Mouse (Mus musculus): Measurements from ENCODE around the gene Vps8. TPM values are rescaled to one million over a fixed set of nuclear protein-coding genes. Genes with fewer than 3 reads are reported as not detected.

The Vps8 gene
- polyA plus RNA-seq, 1 experiment from 2014 or later: 14.3 TPM

DNA sequence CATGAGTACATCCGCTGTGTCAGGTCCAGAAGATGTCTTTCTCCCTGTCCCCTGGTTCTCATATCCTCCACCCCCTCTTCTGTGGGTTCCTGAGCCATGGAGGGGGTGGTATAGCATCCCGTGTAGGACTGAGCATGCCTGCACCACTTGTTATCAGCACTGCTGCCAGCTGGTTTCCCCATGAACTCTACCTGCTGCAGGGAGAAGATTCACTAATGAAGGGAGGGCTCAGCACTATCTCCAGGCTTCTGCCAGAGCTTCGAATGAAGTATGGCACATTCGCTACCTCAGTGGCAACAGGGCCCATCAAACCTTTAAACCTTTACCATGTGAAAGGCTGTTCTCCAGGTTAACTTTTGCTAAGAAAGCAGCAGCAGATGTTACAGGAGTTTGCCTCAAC lies 110.6 kb downstream of the Vps8 start:
- H3K27ac ChIP-seq: no peak overlapping the region
- no peak overlapping the region for H3K9ac ChIP-seq
- no peaks in the 10 kb centered on the region for H3K27me3 ChIP-seq
- 87% methylated on average over 4 of the region's 4 CpGs for WGBS
- peaks cover 3% of the 10 kb centered on the region; the same call in 1 of the 2 replicates for H3K4me1 ChIP-seq
- peaks cover 5% of the 10 kb centered on the region for H3K36me3 ChIP-seq
- no peaks in the 10 kb centered on the region for H3K9me3 ChIP-seq
- no peak for ATAC-seq (ENCODE audit: low FRiP score, low read depth)
- no peak overlapping the region for H3K4me3 ChIP-seq
- no peak overlapping the region for H3K4me2 ChIP-seq (replicated peaks)

DNA sequence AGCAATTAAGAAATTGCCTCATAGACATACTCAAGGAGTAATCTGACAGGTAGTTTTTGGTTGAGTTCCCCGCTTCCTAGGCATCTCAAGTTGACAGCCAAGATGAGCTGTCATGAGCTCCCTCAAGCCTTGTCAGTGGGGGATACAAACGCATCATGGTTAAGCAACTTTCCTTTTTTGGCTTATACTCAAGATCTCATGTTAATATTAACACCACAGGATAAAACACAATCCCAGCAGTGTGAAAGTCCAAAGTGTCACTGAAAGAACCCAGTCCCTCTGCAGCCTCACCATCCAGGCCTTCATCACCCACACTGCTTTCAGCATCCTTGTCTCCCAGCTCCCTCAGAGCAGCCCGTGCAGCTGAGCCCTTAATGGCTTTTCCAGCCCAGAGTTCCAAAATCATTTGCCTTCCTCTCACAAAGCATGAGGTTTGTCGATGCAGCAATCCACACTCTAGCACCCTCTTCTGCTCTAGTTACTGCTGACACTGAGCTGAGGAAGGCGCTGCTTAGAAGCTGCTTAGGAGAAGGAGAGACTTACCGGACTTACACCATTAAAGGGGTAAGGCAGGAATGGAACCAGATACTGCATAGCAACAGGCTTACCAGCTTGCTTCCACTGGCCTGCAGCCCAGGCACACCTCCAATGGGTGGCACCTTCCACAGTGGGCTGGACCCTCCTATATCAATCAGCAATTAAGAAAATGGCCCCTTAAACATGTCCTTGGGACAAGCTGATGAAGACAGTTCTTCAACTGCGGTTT lies 113.5 kb downstream of the Vps8 start:
- 68% methylated on average over 7 of the region's 7 CpGs for WGBS
- H3K9ac ChIP-seq: no peak overlapping the region
- no peak overlapping the region for H3K4me2 ChIP-seq (replicated peaks)
- peaks cover 3% of the 10 kb centered on the region; the same call in 1 of the 2 replicates for H3K4me1 ChIP-seq
- peak overlapping the region; percentile 28; the same call in 1 of the 2 replicates for H3K27ac ChIP-seq
- ATAC-seq (ENCODE audit: low FRiP score, low read depth): no peak; the same call in 1 of the 2 replicates
- H3K9me3 ChIP-seq: no peaks in the 10 kb centered on the region
- H3K4me3 ChIP-seq: no peak overlapping the region
- peaks cover 5% of the 10 kb centered on the region for H3K36me3 ChIP-seq
- no peaks in the 10 kb centered on the region for H3K27me3 ChIP-seq

DNA sequence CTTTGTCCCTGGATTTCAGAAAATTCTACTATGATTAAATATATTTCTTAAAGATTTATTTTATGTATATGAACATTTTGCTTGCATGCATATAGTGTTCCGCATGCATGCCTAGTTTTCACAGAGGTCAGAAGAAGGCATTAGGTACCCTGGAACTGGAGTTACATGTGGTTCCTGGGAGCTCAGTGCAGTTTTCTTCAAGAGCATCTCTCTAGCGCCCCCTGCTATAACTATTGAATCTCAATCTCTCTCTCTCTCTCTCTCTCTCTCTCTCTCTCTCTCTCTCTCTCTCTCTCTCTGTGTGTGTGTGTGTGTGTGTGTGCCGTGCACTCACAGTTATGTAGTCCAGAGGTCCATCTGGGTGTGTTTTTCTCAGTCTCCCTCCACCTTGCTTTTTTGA lies 114.4 kb downstream of the Vps8 start:
- Histone ChIP-seq H3K27me3 (no peaks in the 10 kb centered on the region), H3K27ac (no peak overlapping the region), H3K4me2 (replicated peaks) (no peak overlapping the region), H3K9ac (no peak overlapping the region), H3K4me1 (peaks cover 3% of the 10 kb centered on the region; the same call in 1 of the 2 replicates), H3K9me3 (no peaks in the 10 kb centered on the region), H3K4me3 (no peak overlapping the region), H3K36me3 (peaks cover 5% of the 10 kb centered on the region)
- 57% methylated on average over 3 of the region's 3 CpGs for WGBS
- no peak for ATAC-seq (ENCODE audit: low FRiP score, low read depth)

DNA sequence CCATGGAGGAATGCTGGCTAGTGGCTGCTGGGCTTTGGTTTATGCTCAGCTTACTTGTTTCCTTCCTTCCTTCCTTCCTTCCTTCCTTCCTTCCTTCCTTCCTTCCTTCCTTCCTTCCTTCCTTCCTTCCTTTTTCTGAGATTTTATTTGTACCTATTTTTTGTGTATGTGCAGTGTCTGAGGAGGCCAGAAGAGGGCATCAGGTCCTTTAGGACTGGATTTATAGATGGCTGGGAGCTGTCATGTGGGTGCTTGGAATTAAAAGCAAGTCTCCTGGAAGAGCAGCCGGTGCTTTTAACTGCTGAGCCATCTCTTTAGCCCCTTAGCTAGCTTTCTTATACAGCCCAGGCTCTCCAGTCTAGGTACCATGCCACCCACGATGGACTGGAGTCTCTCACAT lies 116.0 kb downstream of the Vps8 start:
- H3K4me2 ChIP-seq (replicated peaks): no peak overlapping the region
- WGBS: 51% methylated on average over 2 of the region's 2 CpGs
- H3K36me3 ChIP-seq: no peaks in the 10 kb centered on the region; the same call in none of the 2 replicates
- H3K27me3 ChIP-seq: no peaks in the 10 kb centered on the region
- H3K9ac ChIP-seq: no peak overlapping the region
- no peak for ATAC-seq (ENCODE audit: low FRiP score, low read depth)
- no peaks in the 10 kb centered on the region for H3K9me3 ChIP-seq
- no peak overlapping the region for H3K27ac ChIP-seq
- no peak overlapping the region for H3K4me3 ChIP-seq
- peaks cover 3% of the 10 kb centered on the region; the same call in 1 of the 2 replicates for H3K4me1 ChIP-seq

DNA sequence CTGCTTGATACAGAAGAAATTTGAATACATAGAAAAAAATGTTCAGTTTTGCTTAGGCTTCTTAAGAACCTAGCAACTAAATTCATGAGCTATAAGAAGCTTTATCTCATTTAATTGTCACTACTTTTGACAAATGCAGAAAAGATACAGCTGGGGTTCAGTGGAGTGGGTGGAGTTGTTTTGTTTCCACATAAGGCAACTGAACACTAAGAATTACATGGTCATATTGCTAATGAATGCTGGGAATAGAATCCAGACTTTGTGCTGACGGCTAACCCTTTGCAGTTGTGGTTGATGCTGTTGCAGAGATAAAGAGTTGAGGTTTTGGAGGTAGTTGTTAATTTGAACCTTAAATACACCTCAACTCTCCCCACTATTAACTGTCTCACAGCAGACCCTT lies 119.6 kb downstream of the Vps8 start:
- Histone ChIP-seq H3K36me3 (no peaks in the 10 kb centered on the region), H3K27me3 (no peaks in the 10 kb centered on the region)

DNA sequence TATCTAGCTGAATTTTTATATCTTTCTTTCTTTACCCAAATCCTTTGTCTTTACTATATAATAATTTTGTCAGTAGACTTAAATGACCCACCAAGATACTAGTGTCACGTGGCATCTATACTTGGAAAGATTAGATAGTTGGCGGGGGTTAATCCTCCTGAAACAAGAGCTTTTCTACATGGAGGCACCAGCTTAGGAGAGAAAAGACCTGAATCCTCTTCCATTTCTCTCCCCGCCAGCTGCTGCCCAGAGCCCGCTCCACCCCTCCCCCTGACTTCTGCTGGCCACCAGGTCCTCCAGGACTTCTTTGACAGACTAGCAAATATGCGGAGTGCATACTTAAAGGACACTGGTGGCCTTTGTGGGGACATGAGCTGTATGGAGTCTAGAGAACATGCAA lies 124.5 kb downstream of the Vps8 start:
- Histone ChIP-seq H3K9me3 (no peaks in the 10 kb centered on the region), H3K4me3 (no peak overlapping the region), H3K9ac (no peak overlapping the region), H3K36me3 (no peaks in the 10 kb centered on the region), H3K27ac (no peak overlapping the region), H3K4me2 (replicated peaks) (no peak overlapping the region), H3K27me3 (no peaks in the 10 kb centered on the region), H3K4me1 (no peaks in the 10 kb centered on the region)
- ATAC-seq (ENCODE audit: low FRiP score, low read depth): no peak
- WGBS: 86% methylated on average over 5 of the region's 5 CpGs

More for the DNA sequence above, 119.6 kb downstream of the Vps8 start:
- Histone ChIP-seq H3K9me3 (no peaks in the 10 kb centered on the region), H3K27ac (no peak overlapping the region), H3K4me1 (no peaks in the 10 kb centered on the region), H3K9ac (no peak overlapping the region), H3K4me3 (no peak overlapping the region), H3K4me2 (replicated peaks) (no peak overlapping the region)
- 86% methylated on average over 1 of the region's 1 CpGs for whole genome bisulfite sequencing
- no peak for ATAC-seq (ENCODE audit: low FRiP score, low read depth)

DNA sequence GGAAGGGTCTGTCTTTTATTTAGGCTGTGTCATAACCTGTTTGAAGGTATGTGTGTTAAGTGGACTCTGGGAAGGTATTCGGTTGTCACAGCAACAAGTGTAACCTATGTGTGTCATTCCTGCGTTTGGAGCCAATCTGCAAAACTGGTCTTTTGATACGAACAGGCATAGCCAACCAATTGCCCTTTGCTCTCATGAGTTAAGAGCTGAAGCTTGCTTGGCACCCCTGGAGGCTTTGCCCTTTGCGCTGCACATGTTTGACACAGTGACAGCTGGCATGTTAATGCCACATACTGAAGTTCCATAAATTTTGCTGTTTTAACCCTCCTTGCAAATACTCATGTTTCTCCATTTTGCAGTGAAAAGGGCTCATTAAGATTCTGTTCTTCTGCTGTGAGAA lies 126.8 kb downstream of the Vps8 start:
- no peak overlapping the region for H3K27ac ChIP-seq
- H3K9ac ChIP-seq: no peak overlapping the region
- H3K9me3 ChIP-seq: no peaks in the 10 kb centered on the region
- H3K4me2 ChIP-seq (replicated peaks): no peak overlapping the region
- no peak for ATAC-seq (ENCODE audit: low FRiP score, low read depth)
- no peaks in the 10 kb centered on the region for H3K36me3 ChIP-seq
- no peaks in the 10 kb centered on the region for H3K27me3 ChIP-seq
- no peak overlapping the region for H3K4me3 ChIP-seq
- H3K4me1 ChIP-seq: peaks cover 5% of the 10 kb centered on the region; the same call in 1 of the 2 replicates
- WGBS: 64% methylated on average over 4 of the region's 4 CpGs

DNA sequence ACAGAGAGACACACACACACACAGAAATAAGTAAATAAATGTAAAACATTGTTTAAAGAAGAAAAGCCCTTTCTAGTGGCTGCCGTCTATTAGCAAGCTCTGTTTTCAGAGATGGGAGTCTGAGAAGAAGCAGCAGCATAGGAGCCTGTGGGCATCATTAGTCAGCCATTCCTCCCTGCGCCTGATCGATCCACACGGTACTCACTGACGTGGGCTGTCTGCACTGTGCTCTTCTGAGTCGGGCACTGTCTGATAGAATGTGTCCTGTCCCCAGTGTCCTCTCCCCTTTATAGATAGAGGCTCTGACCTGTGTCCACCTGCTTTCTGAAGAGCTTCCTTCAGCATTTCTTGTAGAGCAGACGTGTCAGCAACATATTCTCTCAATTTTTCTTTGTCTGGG lies 127.5 kb downstream of the Vps8 start:
- no peak overlapping the region for H3K4me3 ChIP-seq
- WGBS: 76% methylated on average over 7 of the region's 7 CpGs
- H3K4me2 ChIP-seq (replicated peaks): no peak overlapping the region
- H3K9ac ChIP-seq: no peak overlapping the region
- H3K27me3 ChIP-seq: no peaks in the 10 kb centered on the region
- no peaks in the 10 kb centered on the region for H3K9me3 ChIP-seq
- ATAC-seq (ENCODE audit: low FRiP score, low read depth): no peak
- peaks cover 5% of the 10 kb centered on the region; the same call in 1 of the 2 replicates for H3K4me1 ChIP-seq
- no peak overlapping the region for H3K27ac ChIP-seq
- H3K36me3 ChIP-seq: no peaks in the 10 kb centered on the region

DNA sequence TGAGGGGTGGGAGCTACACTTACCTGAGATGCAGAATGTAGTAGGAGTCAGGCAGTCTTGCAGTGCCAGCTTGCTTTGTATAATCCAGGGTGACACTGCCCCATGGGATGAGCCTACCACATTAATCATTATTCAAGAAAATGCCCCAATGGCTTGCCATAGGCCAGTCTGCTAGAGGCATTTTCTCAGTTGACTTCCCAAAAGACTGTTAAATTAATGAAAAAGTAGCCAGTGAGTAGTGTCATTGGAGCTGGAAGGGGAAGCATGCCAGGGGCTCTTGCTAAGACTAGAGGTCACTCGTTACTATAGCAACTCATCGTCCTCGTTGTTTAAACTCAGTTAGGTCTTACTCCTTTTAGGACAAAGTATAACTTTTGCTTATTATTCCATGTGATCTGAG lies 130.6 kb downstream of the Vps8 start:
- H3K36me3 ChIP-seq: no peaks in the 10 kb centered on the region; the same call in 1 of the 2 replicates
- H3K9ac ChIP-seq: no peak overlapping the region
- H3K27me3 ChIP-seq: no peaks in the 10 kb centered on the region
- 91% methylated on average over 3 of the region's 3 CpGs for WGBS
- no peak overlapping the region for H3K27ac ChIP-seq
- no peak overlapping the region for H3K4me2 ChIP-seq (replicated peaks)
- no peak for ATAC-seq (ENCODE audit: low FRiP score, low read depth)
- H3K9me3 ChIP-seq: no peaks in the 10 kb centered on the region
- no peak overlapping the region for H3K4me3 ChIP-seq
- peaks cover 5% of the 10 kb centered on the region; the same call in 1 of the 2 replicates for H3K4me1 ChIP-seq

DNA sequence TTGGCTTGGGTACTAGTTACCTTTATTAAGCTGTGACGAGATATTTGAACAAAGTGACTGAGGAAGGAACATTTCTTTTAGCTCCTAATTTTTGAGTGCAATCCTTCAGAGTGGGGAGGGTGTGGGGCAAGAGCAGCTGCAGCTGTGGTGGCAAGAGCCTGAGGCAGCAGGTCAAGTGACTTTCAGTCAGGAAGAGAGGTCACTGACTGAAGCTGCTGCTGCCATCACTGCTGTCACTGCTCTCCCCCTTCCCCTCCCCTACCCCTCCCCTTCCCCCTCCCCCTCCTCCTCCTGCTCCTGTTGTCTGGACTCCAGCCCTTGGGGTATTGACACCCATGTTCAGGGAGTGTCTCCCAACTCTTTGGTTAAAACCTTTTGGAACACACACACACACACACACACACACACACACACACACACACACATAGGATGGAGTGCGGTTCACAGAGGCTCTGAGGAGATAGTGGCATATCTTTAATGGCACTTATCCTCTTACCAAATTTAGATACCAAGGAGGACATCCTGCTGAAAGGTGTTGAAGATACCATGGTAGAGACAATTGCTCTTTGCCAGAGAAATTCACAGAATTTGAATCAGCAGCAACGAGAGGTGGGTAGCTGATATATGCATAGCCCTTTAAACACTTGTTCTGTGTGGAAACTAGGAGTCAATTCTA lies 139.8 kb downstream of the Vps8 start:
- Histone ChIP-seq H3K27me3 (no peaks in the 10 kb centered on the region), H3K9ac (no peak overlapping the region), H3K36me3 (peaks cover 11% of the 10 kb centered on the region), H3K9me3 (no peaks in the 10 kb centered on the region), H3K4me1 (no peaks in the 10 kb centered on the region), H3K4me2 (replicated peaks) (no peak overlapping the region), H3K4me3 (no peak overlapping the region), H3K27ac (no peak overlapping the region)
- 76% methylated on average over 3 of the region's 3 CpGs for WGBS
- ATAC-seq (ENCODE audit: low FRiP score, low read depth): no peak

DNA sequence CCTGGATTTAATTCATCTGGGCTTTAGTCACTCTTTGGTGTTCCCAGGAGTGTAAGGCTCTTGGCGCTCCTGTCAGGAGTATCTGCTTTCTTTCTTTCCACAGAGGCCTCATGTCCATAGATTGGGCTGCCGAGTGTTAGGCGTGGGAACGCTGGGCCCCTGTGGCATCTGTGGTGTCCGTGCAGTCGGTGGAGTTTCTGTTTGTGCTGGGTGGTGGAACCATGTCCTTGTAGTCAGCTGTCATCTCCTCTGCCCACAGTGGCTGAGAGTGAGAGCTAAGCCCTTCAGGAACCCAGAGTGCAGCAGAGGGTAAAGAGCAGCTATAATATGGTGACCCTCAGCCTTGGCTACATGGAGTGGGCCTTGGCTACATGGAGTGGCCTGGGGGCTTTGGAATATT lies 140.4 kb downstream of the Vps8 start:
- ATAC-seq (ENCODE audit: low FRiP score, low read depth): no peak
- Histone ChIP-seq H3K9me3 (no peaks in the 10 kb centered on the region), H3K4me2 (replicated peaks) (no peak overlapping the region), H3K36me3 (peaks cover 11% of the 10 kb centered on the region), H3K27ac (no peak overlapping the region), H3K4me1 (no peaks in the 10 kb centered on the region), H3K27me3 (no peaks in the 10 kb centered on the region), H3K9ac (no peak overlapping the region), H3K4me3 (no peak overlapping the region)
- WGBS: 43% methylated on average over 6 of the region's 6 CpGs

DNA sequence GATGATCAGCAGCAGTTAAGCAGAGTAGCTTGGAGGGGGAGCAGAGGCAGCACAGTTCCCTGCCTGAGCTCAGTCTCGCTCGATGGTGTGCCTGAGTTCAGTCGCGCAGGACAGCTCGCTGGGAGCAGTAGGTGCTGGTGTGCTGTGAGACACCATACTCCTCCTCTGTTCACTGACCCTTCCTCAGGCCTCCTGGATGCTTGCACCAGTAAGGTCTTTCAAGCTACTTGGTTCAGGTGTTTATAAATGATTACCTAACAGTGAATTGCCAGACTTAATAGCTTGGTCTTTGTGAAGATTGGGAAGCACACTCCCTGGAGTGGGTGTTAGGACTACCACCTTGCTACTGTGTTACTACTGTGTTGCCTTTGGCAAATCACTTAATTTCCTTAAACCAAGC lies 144.2 kb downstream of the Vps8 start:
- H3K4me3 ChIP-seq: no peak overlapping the region
- 86% methylated on average over 5 of the region's 5 CpGs for WGBS
- ATAC-seq (ENCODE audit: low FRiP score, low read depth): no peak
- 0 out of 2 replicates have a peak, but pooled peaks cover 3% of the 10 kb centered on the region for H3K4me1 ChIP-seq
- H3K4me2 ChIP-seq (replicated peaks): no peak overlapping the region
- no peaks in the 10 kb centered on the region for H3K27me3 ChIP-seq
- peaks cover 4% of the 10 kb centered on the region for H3K36me3 ChIP-seq
- H3K9me3 ChIP-seq: no peaks in the 10 kb centered on the region
- no peak overlapping the region for H3K27ac ChIP-seq
- no peak overlapping the region for H3K9ac ChIP-seq
